Mouse (Mus musculus): Measurements from ENCODE around the gene A630010A05Rik.
"Not testable (repeated sequence)": the region's sequence is repeated elsewhere in the genome, so short reads cannot be mapped to it uniquely, and the experiment has no call there.

The A630010A05Rik gene

GRCm38 (mm10) chr16:14562017-14562416 is at the start of gene A630010A05Rik:
Gene A630010A05Rik (plus strand): TSS chr16:14562317.
- no peak for DNase-seq (ENCODE audit: low spot score)

- no peak for DNase-seq (ENCODE audit: low spot score)
Observed at GRCm38 (mm10) chr16:14535766-14536165, 26.4 kb upstream of the A630010A05Rik start.

GRCm38 (mm10) chr16:14557191-14557590 is 4.9 kb upstream of the A630010A05Rik start:
- not testable (repeated sequence) for DNase-seq (ENCODE audit: low spot score)

All from layer of hippocampus, adult 9-10 months (tissue).